Mouse (Mus musculus) heart, adult 2 months (tissue): ENCODE results near the gene Megf9. TPM values are rescaled to one million over a fixed set of nuclear protein-coding genes. Genes with fewer than 3 reads are reported as not detected.

Experiments used
- DNase-seq, 2 experiments: peaks; one replicate each; pipeline ENCODE4 v3.0.0; 2021
- H3K27ac ChIP-seq: fragments of 200-600 bp; 2 replicates; pipeline ENCODE4 v1.8.1; 2022
- H3K27me3 ChIP-seq: fragments of 200-500 bp; 2 replicates; pipeline ENCODE4 v1.6.1; 2012; ENCODE audit warnings: mild to moderate bottlenecking, low read length, inconsistent platforms, mixed read lengths; ENCODE audit not compliant: control insufficient read depth, insufficient read depth
- H3K36me3 ChIP-seq: fragments of 200-500 bp; 2 replicates; pipeline ENCODE4 v1.6.1; 2012; ENCODE audit warnings: low read length, inconsistent platforms; ENCODE audit not compliant: control insufficient read depth, insufficient read depth
- H3K4me1 ChIP-seq: fragments of 200-500 bp; 2 replicates; pipeline ENCODE4 v1.6.1; 2011; ENCODE audit warnings: low read length; ENCODE audit not compliant: control insufficient read depth, insufficient read depth
- H3K4me3 ChIP-seq: fragments of 200-600 bp; 2 replicates; pipeline ENCODE4 v1.8.1; 2022
- H3K79me2 ChIP-seq: fragments of 200-500 bp; replicated peaks from 2 replicates; pipeline ENCODE4 v1.6.1; 2012; ENCODE audit warnings: mild to moderate bottlenecking, inconsistent platforms, low read length, moderate library complexity, mixed read lengths; ENCODE audit not compliant: control insufficient read depth, insufficient read depth
- H3K9ac ChIP-seq: fragments of 200-500 bp; 2 replicates; pipeline ENCODE4 v1.6.1; 2012; ENCODE audit warnings: low read depth, mild to moderate bottlenecking, control low read depth, inconsistent platforms, low read length, mixed read lengths
- CTCF ChIP-seq: fragments of 200-600 bp; IDR thresholded peaks from 2 replicates; pipeline ENCODE4 v1.8.1; 2022; ENCODE audit warnings: antibody characterized with exemption, mild to moderate bottlenecking, moderate library complexity
- EP300 ChIP-seq: fragments of 200-500 bp; IDR thresholded peaks from 2 replicates; pipeline ENCODE4 v1.6.1; 2011; ENCODE audit warnings: low read depth, low read length, control low read depth; ENCODE audit not compliant: insufficient read depth
- POLR2A ChIP-seq: fragments of 200-500 bp; IDR thresholded peaks from 2 replicates; pipeline ENCODE4 v1.6.1; 2011; ENCODE audit warnings: mild to moderate bottlenecking, low read depth, low read length, control low read depth; ENCODE audit not compliant: insufficient read depth
- WGBS: fragments of 180-500 bp; shearing (Covaris S2); methylation state at CpG from one replicate; pipeline ENCODE4 v1.1.7; 2018; 5-methylcytosine and 5-hydroxymethylcytosine counted together
- intact Hi-C: fragments of 180-260 bp; cut with DNase I; formaldehyde crosslinking; loops from one replicate; pipeline ENCODE4 v1.15.1; 2025
- polyA plus RNA-seq: library from polyadenylated mRNA; depleted of rRNA; stranded (reverse); fragments of >200 nt; gene quantifications from 2 replicates; pipeline ENCODE4 v1.2.3, GENCODE M21; 2012
- total RNA-seq, 2 experiments: library from RNA; stranded (reverse); gene quantifications; 2 replicates each; pipeline ENCODE4 v1.2.3; 2021

Gene Megf9
- total and polyA plus RNA-seq, 3 experiments = 5.5 to 12.9 (median 10.8) TPM

- DNase-seq = no peak
- Histone ChIP-seq H3K36me3 (no peaks in the 10 kb centered on the region), H3K9ac (no peak overlapping the region), H3K4me1 (no peaks in the 10 kb centered on the region), H3K4me3 (no peak overlapping the region), H3K79me2 (no peaks in the 10 kb centered on the region), H3K27ac (no peak overlapping the region), H3K27me3 (no peaks in the 10 kb centered on the region)
- TF ChIP-seq CTCF = no peak
- TF ChIP-seq EP300 = no peak
- no peak for TF ChIP-seq POLR2A
- WGBS = 74% methylated on average over 2 of the region's 2 CpGs
- intact Hi-C loops = no loop called here
These were observed 50.7 kb downstream of the Megf9 start for GRCm38 (mm10) chr4:70484134-70484533.

- Histone ChIP-seq H3K4me1 (no peaks in the 10 kb centered on the region), H3K36me3 (no peaks in the 10 kb centered on the region), H3K79me2 (no peaks in the 10 kb centered on the region), H3K27ac (no peak overlapping the region), H3K4me3 (no peak overlapping the region), H3K9ac (no peak overlapping the region), H3K27me3 (no peaks in the 10 kb centered on the region)
- intact Hi-C loops = no loop called here
- TF ChIP-seq EP300 = no peak
- no peak for TF ChIP-seq POLR2A
- no peak for TF ChIP-seq CTCF
- DNase-seq = no peak
- 71% methylated on average over 4 of the region's 4 CpGs for WGBS
These were observed 52.9 kb downstream of the Megf9 start for GRCm38 (mm10) chr4:70481931-70482330.

GRCm38 (mm10) chr4:70471398-70471797 is 63.4 kb downstream of the Megf9 start:
- Histone ChIP-seq H3K27me3 (no peaks in the 10 kb centered on the region), H3K4me1 (no peaks in the 10 kb centered on the region), H3K9ac (no peak overlapping the region), H3K27ac (no peak overlapping the region), H3K79me2 (no peaks in the 10 kb centered on the region), H3K36me3 (no peaks in the 10 kb centered on the region), H3K4me3 (no peak overlapping the region)
- TF ChIP-seq CTCF (no peak), POLR2A (no peak), EP300 (no peak)
- DNase-seq = no peak
- 63% methylated on average over 2 of the region's 2 CpGs for WGBS
- intact Hi-C loops = no loop called here

- Histone ChIP-seq H3K4me1 (no peaks in the 10 kb centered on the region), H3K36me3 (no peaks in the 10 kb centered on the region), H3K79me2 (no peaks in the 10 kb centered on the region), H3K9ac (no peak overlapping the region), H3K27ac (no peak overlapping the region), H3K4me3 (no peak overlapping the region), H3K27me3 (no peaks in the 10 kb centered on the region)
- no peak for TF ChIP-seq CTCF
- TF ChIP-seq POLR2A = no peak
- no peak for TF ChIP-seq EP300
- WGBS = 95% methylated on average over 1 of the region's 1 CpGs
- no peak for DNase-seq
- intact Hi-C loops = no loop called here
These were observed 68.7 kb downstream of the Megf9 start for GRCm38 (mm10) chr4:70465921-70466689.

- H3K36me3 ChIP-seq = no peaks in the 10 kb centered on the region
- intact Hi-C loops = no loop called here
- WGBS = 75% methylated on average over 2 of the region's 2 CpGs
These were observed 71.5 kb downstream of the Megf9 start for GRCm38 (mm10) chr4:70463302-70463701.

DNA sequence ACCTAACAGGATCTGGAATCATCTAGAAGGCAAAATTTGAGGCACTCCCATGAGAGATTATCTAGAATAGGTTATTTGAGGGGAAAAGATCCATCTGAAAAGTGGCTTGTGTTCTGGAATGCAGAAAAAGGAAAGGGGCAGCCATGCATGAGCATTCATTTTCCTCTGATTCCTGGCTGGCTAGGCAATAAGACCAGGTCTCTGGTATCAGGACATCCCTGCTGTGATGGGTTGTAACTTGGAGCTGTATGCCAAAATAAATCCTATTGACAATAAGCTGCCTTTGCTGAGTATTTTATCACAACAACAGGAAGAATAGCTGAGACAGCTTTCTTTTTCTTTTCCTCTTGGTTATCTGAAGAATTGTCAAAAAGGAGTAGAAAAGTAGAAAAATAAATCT is 73.4 kb downstream of the Megf9 start:
- H3K36me3 ChIP-seq = no peaks in the 10 kb centered on the region
- no peak overlapping the region for H3K9ac ChIP-seq
- H3K27ac ChIP-seq = no peak overlapping the region
- H3K79me2 ChIP-seq = no peaks in the 10 kb centered on the region
- H3K27me3 ChIP-seq = no peaks in the 10 kb centered on the region
- H3K4me1 ChIP-seq = no peaks in the 10 kb centered on the region
- TF ChIP-seq CTCF (no peak), EP300 (no peak), POLR2A (no peak)
- intact Hi-C loops = no loop called here
- no peak for DNase-seq
- H3K4me3 ChIP-seq = no peak overlapping the region

More at GRCm38 (mm10) chr4:70463302-70463701, 71.5 kb downstream of the Megf9 start:
- H3K4me3 ChIP-seq = no peak overlapping the region
- H3K9ac ChIP-seq = no peak overlapping the region
- no peak overlapping the region for H3K27ac ChIP-seq
- H3K27me3 ChIP-seq = no peaks in the 10 kb centered on the region
- H3K4me1 ChIP-seq = no peaks in the 10 kb centered on the region
- no peak for DNase-seq
- H3K79me2 ChIP-seq = no peaks in the 10 kb centered on the region
- TF ChIP-seq CTCF (no peak), EP300 (no peak)
